Mouse (Mus musculus) megakaryocyte progenitor cell, adult 5-6 weeks (primary cell): ENCODE data around the gene Odf3l2. TPM values are rescaled to one million over a fixed set of nuclear protein-coding genes. Genes with fewer than 3 reads are reported as not detected.

ENCODE experiments used
- ATAC-seq: replicated peaks from 2 replicates; pipeline ENCODE4 v1.8.0; 2016; ENCODE audit warnings: mild to moderate bottlenecking, moderate TSS enrichment, inconsistent platforms; ENCODE audit not compliant: poor library complexity
- total RNA-seq, 2 experiments: library from RNA; stranded (forward) in 1 of 2; stranded (reverse) in 1 of 2; fragments of 157-497, 149-512 nt in 1 of 2; fragments of 200-1000 nt in 1 of 2; gene quantifications; 2 replicates each; pipeline versions ENCODE4 v1.2.3 to v1.2.4; 2015 to 2017

Odf3l2 gene
- total RNA-seq, 2 experiments from 2014 or later, result not detected

DNA sequence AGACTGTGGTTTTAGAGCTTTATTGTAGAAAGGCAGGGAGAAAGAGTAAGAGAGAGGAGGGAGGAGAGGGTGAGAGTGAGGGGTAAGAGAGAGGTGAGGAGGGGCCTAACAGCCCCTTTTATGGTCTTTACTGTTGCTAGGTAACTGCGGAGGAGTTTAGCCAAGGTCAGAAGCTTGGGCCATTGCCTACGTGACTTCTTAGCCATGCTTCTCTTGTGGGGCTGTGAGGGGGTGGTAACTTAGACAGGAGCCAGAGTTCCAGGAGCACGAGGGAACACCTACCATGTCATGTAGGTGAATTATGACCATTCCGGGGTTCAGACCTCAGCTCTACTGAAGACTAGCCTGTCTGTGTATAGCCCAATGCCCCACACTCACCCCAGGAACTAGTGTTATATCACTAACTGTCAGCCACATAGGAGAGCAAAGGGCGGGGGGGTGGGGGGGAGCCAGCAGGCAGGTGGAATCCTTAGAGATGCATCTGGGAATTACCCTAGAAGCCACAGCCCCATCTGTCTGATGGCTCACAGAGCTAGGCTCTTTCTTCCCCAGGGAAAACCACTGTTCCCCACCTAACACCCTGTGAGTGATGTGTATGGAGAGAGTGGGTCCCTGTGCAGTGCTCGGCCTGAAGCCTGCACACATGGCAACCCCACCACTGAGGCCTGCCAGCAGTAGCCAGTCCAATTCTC lies 26.0 kb upstream of the Odf3l2 start:
- ATAC-seq, result no peak

- 0 out of 2 replicates have a peak, but pooled peaks have one; percentile 14 for ATAC-seq
Observed at GRCm38 (mm10) chr10:79670071-79670888, 24.7 kb upstream of the Odf3l2 start.

GRCm38 (mm10) chr10:79669576-79670057 lies 24.1 kb upstream of the Odf3l2 start:
- peak; percentile 20; the same call in 1 of the 2 replicates for ATAC-seq

DNA sequence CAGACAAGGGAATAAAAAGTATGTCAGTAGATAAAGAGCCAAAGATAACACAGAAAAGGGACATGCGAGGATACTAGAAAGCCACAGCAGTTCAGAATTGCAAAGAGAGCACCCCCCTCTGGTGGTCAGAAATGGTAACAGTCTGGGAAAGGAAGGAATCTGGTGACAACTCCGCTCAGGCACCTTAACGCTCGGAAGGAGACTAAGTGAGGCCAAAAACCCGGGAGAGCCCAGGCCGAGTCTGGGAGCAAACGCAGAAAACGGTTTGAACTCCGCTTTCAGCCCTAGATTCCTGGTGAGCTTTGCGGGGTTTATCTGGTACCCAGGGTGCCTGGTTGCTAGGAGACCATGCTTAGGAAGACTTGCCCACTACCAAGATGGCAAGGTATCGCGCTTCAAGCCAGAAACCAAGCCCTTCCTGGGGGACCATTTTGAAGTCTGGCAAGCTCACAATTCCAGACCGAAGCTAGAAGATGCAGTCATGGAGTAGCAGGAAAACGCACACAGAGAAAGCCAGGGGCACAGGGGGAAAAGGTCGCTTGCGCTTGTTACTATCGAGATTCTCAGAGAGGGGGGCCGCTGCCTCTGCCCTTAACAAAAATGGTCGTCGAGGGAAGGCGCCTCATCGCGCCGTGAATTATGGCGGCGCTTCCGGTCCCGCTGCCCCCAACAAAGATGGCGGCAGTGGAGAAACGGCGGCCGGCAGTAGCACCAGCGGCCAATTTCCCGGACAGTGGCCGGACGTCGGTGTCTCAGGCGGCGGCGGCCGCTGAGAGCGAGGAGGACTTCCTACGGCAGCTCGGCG lies 23.4 kb upstream of the Odf3l2 start, which contains the start of gene Tpgs1:
TSS of gene Tpgs1 (plus strand) at position 599 of the 805 bp plus-strand sequence.
- peak; percentile 75 for ATAC-seq

DNA sequence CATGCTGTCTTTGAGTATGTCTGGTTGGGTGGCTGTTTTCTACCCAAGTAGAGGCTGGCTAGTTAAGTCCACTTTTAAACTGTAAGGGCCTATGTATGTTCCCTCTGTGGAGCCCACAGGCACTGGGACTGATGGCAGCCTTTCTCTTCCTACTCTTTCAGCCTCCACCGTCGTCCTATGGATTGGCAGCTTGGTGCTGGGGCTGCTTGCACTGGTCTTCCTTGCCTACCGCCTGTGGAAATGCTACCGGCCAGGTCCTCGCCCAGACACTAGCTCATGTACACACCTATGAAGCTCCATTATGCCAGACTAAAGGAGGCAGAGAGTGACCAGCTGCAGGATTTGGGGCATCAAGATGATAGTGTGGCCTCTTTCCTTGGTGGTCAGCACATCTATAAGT lies 22.5 kb upstream of the Odf3l2 start:
- ATAC-seq, result no peak

- ATAC-seq, result no peak
Observed at GRCm38 (mm10) chr10:79666493-79666892, 21.0 kb upstream of the Odf3l2 start.

DNA sequence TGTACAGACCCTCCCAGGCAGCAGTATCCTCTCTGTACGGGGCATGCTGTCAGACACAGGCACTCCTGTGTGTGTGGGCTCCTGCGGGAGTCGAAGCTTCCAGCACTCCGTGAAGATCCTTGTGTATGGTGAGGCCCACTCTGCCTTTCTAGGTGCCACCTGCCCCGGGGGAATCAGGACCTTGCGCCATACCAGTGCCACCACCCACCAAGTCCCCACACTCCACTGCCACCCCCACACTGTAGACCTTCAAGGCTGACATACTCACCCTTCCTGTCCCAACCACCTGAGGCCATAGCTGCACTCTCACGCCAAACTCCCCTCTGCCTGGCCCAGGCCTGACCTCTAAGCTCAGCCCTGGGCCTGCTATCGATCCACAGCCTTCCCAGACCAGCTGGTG lies 19.5 kb upstream of the Odf3l2 start:
- no peak for ATAC-seq

GRCm38 (mm10) chr10:79664131-79664665 lies 18.7 kb upstream of the Odf3l2 start, which contains the start of gene Madcam1:
Gene Madcam1, plus strand, starts transcription at chr10:79664559.
- ATAC-seq, result peak; percentile 70

DNA sequence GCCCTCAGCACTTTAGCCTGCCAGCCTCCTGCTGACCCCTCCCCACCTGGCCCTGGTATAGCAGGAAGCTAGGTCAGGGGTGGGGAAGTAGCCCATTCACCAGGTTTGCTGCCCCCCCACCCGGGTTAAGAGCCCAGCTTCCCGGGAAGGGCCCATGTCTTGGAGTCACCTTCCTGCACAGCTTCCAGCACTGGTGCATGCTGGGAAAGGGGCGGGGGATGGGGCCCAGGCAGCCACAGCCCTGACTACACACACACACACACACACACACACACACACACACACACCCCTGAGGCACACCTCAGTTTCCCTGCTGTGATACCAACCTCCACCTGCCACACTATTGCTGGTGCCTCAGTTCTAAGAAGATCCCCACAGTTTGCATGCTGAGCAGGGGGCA lies 16.3 kb upstream of the Odf3l2 start:
- ATAC-seq, result no peak

DNA sequence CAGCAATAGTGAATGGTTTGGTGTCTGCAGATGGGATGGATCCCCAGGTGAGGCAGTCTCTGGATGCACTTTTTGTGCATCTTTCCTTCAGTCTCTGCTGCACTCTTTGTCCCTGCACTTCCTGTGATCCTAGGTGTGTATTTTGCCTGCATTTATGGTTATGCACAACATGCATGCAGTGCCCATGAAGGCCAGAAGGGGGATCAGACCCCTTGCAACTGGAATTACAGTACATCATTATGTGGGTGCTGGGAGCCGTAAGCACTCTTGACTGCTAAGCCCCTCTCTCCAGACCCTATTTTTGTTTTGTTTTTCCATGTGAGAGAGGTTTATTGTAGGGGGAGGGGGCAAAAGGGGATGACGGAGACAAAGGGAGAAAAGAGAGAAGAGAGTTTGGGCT lies 14.8 kb upstream of the Odf3l2 start:
- peak; percentile 55 for ATAC-seq

DNA sequence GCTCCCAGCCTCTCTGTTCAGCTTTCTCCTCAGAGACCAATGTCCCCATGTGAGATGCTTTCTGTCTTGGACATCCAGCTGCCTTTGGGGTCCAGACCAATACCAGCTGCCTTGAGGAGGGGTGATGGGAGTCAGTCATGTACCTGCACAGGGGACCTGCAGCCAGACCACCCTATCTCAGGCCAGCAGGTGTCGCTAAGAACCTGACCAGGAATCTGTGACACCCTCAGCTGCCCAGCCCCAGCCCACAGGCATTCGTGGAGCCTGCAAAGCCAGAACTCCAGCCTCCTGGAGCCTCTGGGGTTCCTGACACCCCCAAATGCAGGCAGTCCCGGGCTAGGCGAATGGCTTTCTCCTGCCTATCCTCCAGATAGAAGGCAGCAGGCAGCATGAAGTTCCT lies 13.3 kb upstream of the Odf3l2 start:
- ATAC-seq, result peak; percentile 70

- no peak for ATAC-seq
Observed at GRCm38 (mm10) chr10:79654946-79655395, 9.4 kb upstream of the Odf3l2 start.

DNA sequence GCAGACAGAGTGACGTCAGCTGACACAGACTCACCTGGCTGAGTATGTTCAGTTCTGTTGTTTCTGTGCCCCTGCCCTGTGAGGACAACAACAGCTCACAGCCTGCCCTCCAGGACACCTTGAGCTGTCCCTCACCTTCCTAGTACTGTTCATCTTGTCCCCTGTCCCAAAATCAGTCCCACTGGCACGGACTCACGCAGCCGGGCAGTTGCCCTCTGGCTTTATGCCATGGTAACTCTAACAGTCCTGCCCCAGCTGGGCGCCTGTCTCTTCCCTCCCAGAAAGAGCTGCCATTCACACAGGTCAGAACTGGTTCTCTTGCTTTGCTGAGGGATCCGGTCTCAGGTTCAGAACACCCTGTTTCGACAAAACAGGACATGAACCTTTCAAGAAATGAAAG lies 7.3 kb upstream of the Odf3l2 start:
- ATAC-seq, result no peak

DNA sequence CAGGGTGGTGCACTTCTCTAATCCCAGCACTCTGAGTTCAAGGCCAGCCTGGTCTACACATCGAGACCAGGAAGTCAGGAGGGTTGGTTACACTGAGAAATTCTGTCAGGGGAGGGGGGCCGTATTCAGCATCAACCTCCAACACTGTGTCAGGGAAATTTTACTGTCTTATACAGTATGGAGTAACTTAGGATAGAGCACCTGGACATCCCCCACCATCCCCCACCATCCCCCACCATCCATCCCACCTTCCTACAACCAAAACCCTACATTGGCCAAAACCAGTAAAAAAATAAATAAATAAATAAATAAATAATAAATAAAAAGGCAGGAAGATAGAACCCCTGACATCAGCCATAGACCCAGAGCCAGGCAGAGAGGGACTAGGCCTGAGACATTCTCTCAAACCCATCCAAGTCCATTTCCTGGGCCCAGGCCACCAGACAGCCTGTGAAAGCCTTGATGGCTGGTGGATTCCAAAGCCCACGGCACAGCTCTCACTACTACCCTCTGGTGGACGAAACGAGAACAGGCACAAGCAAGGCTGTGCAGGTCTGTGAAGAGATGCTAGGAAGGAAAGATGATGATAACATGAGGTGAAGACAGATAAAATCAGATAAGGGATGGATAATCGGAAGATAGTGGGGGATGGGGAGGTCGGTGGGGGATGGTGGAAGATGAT lies 3.7 kb upstream of the Odf3l2 start:
- peak; percentile 97 for ATAC-seq

DNA sequence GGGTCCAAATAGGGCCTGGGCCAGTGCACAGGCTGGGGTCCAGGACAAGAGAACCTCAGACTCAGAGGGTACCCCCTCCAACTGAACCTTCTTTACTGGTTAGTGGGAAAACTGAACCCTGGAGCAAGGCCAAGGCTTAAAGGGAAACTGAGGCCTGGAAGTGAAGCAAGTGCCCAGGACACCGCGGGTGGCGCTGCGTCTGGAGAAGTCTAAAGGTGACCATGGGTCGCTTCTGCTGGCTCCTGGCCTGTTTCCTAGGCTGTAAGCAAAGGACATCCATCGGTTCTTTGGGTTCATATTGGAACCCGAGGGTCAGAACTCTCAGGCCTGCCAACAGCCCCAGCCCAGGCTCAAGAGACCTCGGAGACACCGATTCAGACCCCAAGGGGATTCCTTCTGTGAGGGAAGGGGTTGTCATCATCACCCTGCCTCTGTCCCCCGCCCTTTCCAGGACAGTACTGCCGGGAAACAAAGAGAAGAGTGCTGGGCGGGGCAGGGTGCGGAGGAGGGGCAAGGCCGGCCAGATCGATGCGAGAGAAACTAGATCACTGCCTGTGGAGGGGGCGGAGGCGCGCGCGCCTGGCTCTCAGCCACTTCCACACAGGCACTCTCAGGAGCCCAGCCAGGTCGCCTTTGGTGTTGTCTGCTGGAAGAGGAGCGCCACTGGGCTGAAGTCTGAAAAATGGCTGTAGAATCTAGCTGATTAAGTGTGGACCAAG lies 6.9 kb downstream of the Odf3l2 start:
- ATAC-seq, result no peak

DNA sequence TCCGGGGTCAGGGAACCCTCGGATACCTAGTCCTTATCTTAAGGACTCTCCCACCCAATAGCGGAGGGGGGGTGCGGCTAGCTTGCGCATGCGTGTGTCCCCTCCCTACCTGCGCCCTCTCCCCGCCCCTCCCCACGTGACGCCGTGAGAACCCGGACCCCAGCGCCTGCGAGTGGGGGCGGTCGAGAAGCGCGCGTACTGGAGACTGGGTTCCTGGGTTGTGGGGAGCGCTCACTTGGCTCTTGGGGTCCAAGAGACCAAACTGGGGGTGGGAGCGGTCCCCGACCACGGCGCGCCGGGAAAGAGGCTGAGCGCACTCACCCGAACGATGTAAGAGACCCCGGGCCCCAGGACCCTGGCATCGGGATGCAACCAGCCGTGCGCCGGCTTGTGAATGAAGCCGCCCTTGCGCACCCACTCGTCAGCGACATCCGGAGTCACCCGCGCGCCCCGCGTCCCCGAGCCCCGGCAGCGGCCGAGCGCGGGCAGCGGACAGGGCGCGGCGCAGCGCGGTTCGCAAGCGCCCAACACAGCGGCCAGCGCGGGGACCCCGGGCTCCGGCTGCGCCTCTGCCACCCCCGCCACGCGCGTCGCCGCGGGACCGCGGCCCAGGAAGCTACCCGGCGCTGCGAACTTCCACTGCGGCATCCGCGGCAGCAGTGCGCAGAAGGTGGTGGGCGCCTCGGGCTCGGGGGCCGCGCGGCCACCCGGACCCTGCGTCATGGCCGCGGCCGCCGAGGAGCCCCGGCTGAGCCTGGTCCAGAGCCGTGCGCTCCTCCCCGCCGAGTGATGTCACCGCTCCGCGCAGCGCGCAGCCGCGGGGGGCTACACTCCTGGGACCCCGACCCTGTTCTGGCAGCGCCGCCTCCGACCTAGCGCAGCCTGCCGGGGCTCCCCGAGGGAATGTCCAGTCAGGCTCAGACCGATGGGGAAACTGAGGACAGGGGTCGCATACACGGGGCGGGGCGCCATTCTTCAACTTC lies 8.1 kb downstream of the Odf3l2 start, which contains the start of gene Shc2:
TSS of gene Shc2 (minus strand) at position 791 of the 983 bp plus-strand sequence.
- 0 out of 2 replicates have a peak, but pooled peaks have one; percentile 6 for ATAC-seq

DNA sequence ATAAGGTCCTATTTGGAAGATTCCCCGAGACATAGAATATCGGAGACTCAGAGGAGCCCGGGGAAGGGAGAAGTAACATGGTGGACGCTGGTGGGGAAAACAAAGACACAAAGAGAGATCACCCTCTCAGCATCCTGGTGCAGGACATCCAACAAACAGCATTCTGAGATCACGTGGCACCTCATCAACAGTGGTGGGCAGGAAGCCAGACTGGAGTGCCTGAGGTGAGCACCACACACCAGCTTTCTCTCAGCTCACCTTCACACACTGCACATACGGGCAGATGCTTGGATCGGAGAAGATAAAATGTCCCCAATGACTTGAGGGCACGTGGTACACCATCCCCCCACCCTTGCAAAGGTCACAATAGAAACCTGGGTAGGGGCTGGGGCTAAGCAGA lies 9.3 kb downstream of the Odf3l2 start:
- no peak for ATAC-seq
